8 mouse cellular contexts compared by ENCODE assay signal in genomic region chr1:59913869-59914225, GRCm38 (mm10). TPM values are rescaled to one million over a fixed set of nuclear protein-coding genes. Genes with fewer than 3 reads are reported as not detected.
DNase-seq lines count a peak whose midpoint lies in the region; ATAC-seq and TF ChIP-seq lines count a peak whose summit lies in the region.

No protein-coding gene starts in this region.

- WGBS in heart, embryonic 15.5 days, result 4% methylated on average over 12 of the region's 12 CpGs
- 4% methylated on average over 12 of the region's 12 CpGs for WGBS in liver, embryonic 12.5 days (ENCODE audit: insufficient replicate concordance)
- 7% methylated on average over 12 of the region's 12 CpGs for WGBS in neural tube, embryonic 13.5 days

- H3K36me3 ChIP-seq in testis, adult 2 months (ENCODE audit: control insufficient read depth, insufficient read depth, low read length), result no peaks in the 10 kb centered on the region
- no peaks in the 10 kb centered on the region for H3K36me3 ChIP-seq in heart, embryonic 15.5 days
- H3K36me3 ChIP-seq in liver, embryonic 12.5 days, result no peaks in the 10 kb centered on the region
- H3K36me3 ChIP-seq in neural tube, embryonic 13.5 days, result no peaks in the 10 kb centered on the region

- no peak for TF ChIP-seq CTCF in testis, adult 2 months (IDR thresholded peaks at IDR 0.05; ENCODE audit: control insufficient read depth, insufficient read depth, insufficient replicate concordance, low read depth, low read length)
- no peak for TF ChIP-seq CTCF in cortical plate, adult 2 months (IDR thresholded peaks at IDR 0.05; ENCODE audit: extremely low read depth, insufficient read depth, low read length)

- H3K9ac ChIP-seq in heart, embryonic 15.5 days, result peak overlapping the region; percentile 87
- H3K9ac ChIP-seq in liver, embryonic 12.5 days, result peak overlapping the region; percentile 95
- peak overlapping the region; percentile 99 for H3K9ac ChIP-seq in neural tube, embryonic 13.5 days

- ATAC-seq in heart, embryonic 15.5 days (replicated peaks; ENCODE audit: insufficient number of reproducible peaks, insufficient read depth, low FRiP score, low read depth), result no peak
- ATAC-seq in liver, embryonic 12.5 days, result no peak
- no peak; the same call in 1 of the 2 replicates for ATAC-seq in neural tube, embryonic 13.5 days (ENCODE audit: low read depth)

- TF ChIP-seq POLR2A in testis, adult 2 months (IDR thresholded peaks at IDR 0.05; ENCODE audit: control insufficient read depth, low read depth, low read length), result no peak
- TF ChIP-seq POLR2A in cortical plate, adult 2 months (IDR thresholded peaks at IDR 0.05; ENCODE audit: extremely low read depth, insufficient read depth, low read length), result 0 out of 2 replicates have a peak, but pooled peaks have one; percentile 10

- no peaks in the 10 kb centered on the region for H3K27me3 ChIP-seq in testis, adult 2 months (ENCODE audit: control insufficient read depth, insufficient read depth, low read length)
- no peaks in the 10 kb centered on the region for H3K27me3 ChIP-seq in heart, embryonic 15.5 days
- no peaks in the 10 kb centered on the region for H3K27me3 ChIP-seq in liver, embryonic 12.5 days (replicated peaks)
- H3K27me3 ChIP-seq in neural tube, embryonic 13.5 days, result no peaks in the 10 kb centered on the region

- DNase-seq in testis, postnatal 10 days (ENCODE audit: low spot score), result no peak
- DNase-seq in thymus, postnatal 4 days, result no peak
- DNase-seq in thymus, postnatal 36 days, result no peak

- peak overlapping the region; percentile 93 for H3K4me3 ChIP-seq in testis, adult 2 months (ENCODE audit: control insufficient read depth, low read depth, low read length)
- H3K4me3 ChIP-seq in cortical plate, adult 2 months (ENCODE audit: insufficient read depth, low read length), result peak overlapping the region; percentile 97
- peak overlapping the region; percentile 96 for H3K4me3 ChIP-seq in heart, embryonic 15.5 days
- peak overlapping the region; percentile 99 for H3K4me3 ChIP-seq in liver, embryonic 12.5 days
- peak overlapping the region; percentile 96 for H3K4me3 ChIP-seq in neural tube, embryonic 13.5 days

- peaks cover 7% of the 10 kb centered on the region for H3K4me1 ChIP-seq in testis, adult 2 months (ENCODE audit: control insufficient read depth, insufficient read depth, low read length)
- H3K4me1 ChIP-seq in cortical plate, adult 2 months (ENCODE audit: control insufficient read depth, insufficient read depth, low read length), result peaks cover 7% of the 10 kb centered on the region; the same call in 1 of the 2 replicates
- H3K4me1 ChIP-seq in heart, embryonic 15.5 days (replicated peaks), result peaks cover 29% of the 10 kb centered on the region
- H3K4me1 ChIP-seq in liver, embryonic 12.5 days, result peaks cover 51% of the 10 kb centered on the region
- H3K4me1 ChIP-seq in neural tube, embryonic 13.5 days (replicated peaks), result peaks cover 36% of the 10 kb centered on the region

- H3K4me2 ChIP-seq in heart, embryonic 15.5 days, result peak overlapping the region; percentile 64
- peak overlapping the region; percentile 99 for H3K4me2 ChIP-seq in liver, embryonic 12.5 days
- H3K4me2 ChIP-seq in neural tube, embryonic 13.5 days, result peak overlapping the region; percentile 74

- H3K27ac ChIP-seq in testis, adult 2 months (ENCODE audit: control insufficient read depth, insufficient read depth, low read depth, low read length), result peak overlapping the region; percentile 45; the same call in 1 of the 2 replicates
- H3K27ac ChIP-seq in cortical plate, adult 2 months (ENCODE audit: insufficient read depth, low read length), result no peak overlapping the region
- peak overlapping the region; percentile 96 for H3K27ac ChIP-seq in heart, embryonic 15.5 days
- H3K27ac ChIP-seq in liver, embryonic 12.5 days, result peak overlapping the region; percentile 95
- peak overlapping the region; percentile 99 for H3K27ac ChIP-seq in neural tube, embryonic 13.5 days (replicated peaks)

- no peaks in the 10 kb centered on the region for H3K9me3 ChIP-seq in heart, embryonic 15.5 days (replicated peaks)
- no peaks in the 10 kb centered on the region for H3K9me3 ChIP-seq in liver, embryonic 12.5 days (replicated peaks)
- H3K9me3 ChIP-seq in neural tube, embryonic 13.5 days, result no peaks in the 10 kb centered on the region; the same call in 1 of the 2 replicates

RNA-seq across cellular contexts. Expression of gene Fam117b, which starts 1.0 kb away (rescaled TPM):
- 15.4 and 15.7 TPM in 2 replicates for polyA plus RNA-seq in testis, adult 2 months (2012; rRNA removed)
- 25.7 and 26.2 TPM in 2 replicates for polyA plus RNA-seq in cortical plate, adult 2 months (2012; rRNA removed)
- polyA plus RNA-seq in heart, embryonic 15.5 days (2015; fragmentation: Nextera tagmentation; extraction: Ambion mirVana), result 3.8 and 4.8 TPM in 2 replicates
- 7.6 TPM in 2 replicates for polyA plus RNA-seq in liver, embryonic 12.5 days (2016; fragmentation: Nextera tagmentation; extraction: Ambion mirVana)
- polyA plus RNA-seq in neural tube, embryonic 13.5 days (2015; fragmentation: Nextera tagmentation; extraction: Ambion mirVana), result 25.5 and 28.6 TPM in 2 replicates
